Mouse (Mus musculus): ENCODE measurements around the gene Vps8.

DNA sequence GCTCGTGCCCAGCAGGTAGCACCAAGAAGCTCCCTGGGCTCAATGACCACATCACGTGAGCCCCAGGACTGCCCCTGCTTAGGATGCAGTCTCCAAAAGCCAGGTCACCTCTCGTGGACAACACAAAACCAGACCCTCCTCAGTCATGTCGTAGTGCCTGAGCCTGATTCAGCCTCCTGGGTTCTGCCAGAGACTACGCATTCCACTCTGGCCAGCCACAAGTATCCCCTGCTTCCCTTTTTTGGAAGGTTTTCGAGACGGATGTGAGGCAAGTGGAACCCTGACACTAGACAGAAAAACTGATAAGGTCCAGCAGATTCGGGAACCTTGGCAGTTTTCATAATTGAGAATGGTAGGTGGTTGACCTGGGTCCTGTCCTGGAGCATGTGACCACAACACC lies 47.8 kb upstream of the Vps8 start:
- TF ChIP-seq CTCF (IDR thresholded peaks at IDR 0.05; ENCODE audit: borderline replicate concordance, insufficient read depth, low read length) (no peak), POLR2A (IDR thresholded peaks at IDR 0.05; ENCODE audit: low read depth, low read length) (no peak)
